Mouse (Mus musculus) hindbrain, embryonic 15.5 days (tissue): Measurements from ENCODE around the gene Klhdc4. TPM values are rescaled to one million over a fixed set of nuclear protein-coding genes. Genes with fewer than 3 reads are reported as not detected.

Experiments
- ATAC-seq: fragments of 200-750 bp; cut with Nextera tagmentation; 2 replicates; pipeline ENCODE4 v1.8.0; 2017; ENCODE audit warnings: low read depth, moderate number of reproducible peaks, moderate TSS enrichment; ENCODE audit not compliant: low FRiP score
- H3K27ac ChIP-seq: fragments of 300-500 bp; sonication (generic); replicated peaks from 2 replicates; pipeline ENCODE4 v1.5.1; 2015; ENCODE audit warnings: mild to moderate bottlenecking, inconsistent platforms
- H3K27me3 ChIP-seq: fragments of 300-500 bp; sonication (generic); 2 replicates; pipeline ENCODE4 v1.6.1; 2015; ENCODE audit warnings: control low read depth, inconsistent platforms
- H3K36me3 ChIP-seq: fragments of 300-500 bp; sonication (generic); 2 replicates; pipeline ENCODE4 v1.6.1; 2015; ENCODE audit warnings: control low read depth, inconsistent platforms
- H3K4me1 ChIP-seq: fragments of 300-500 bp; sonication (generic); replicated peaks from 2 replicates; pipeline ENCODE4 v1.6.1; 2015; ENCODE audit warnings: control low read depth, inconsistent platforms
- H3K4me2 ChIP-seq: fragments of 300-500 bp; sonication (generic); 2 replicates; pipeline ENCODE4 v1.6.1; 2015; ENCODE audit warnings: moderate library complexity, mild to moderate bottlenecking, inconsistent platforms
- H3K4me3 ChIP-seq: fragments of 300-500 bp; sonication (generic); 2 replicates; pipeline ENCODE4 v1.5.1; 2015; ENCODE audit warnings: mild to moderate bottlenecking, inconsistent platforms
- H3K9ac ChIP-seq: fragments of 300-500 bp; sonication (generic); 2 replicates; pipeline ENCODE4 v1.6.1; 2015; ENCODE audit warnings: inconsistent platforms
- H3K9me3 ChIP-seq: fragments of 300-500 bp; sonication (generic); 2 replicates; pipeline ENCODE4 v1.6.1; 2016; ENCODE audit warnings: control low read depth, inconsistent platforms
- WGBS: fragments of 180-500 bp; shearing (Covaris S2); methylation state at CpG from one replicate; pipeline ENCODE4 v1.1.7; 2015; 5-methylcytosine and 5-hydroxymethylcytosine counted together
- polyA plus RNA-seq: library from polyadenylated mRNA; unstranded; fragments of >200 nt; fragmentation: Nextera tagmentation; extraction: Ambion mirVana; gene quantifications from 2 replicates; pipeline ENCODE4 v1.2.1, GENCODE M21; 2015

Klhdc4 gene
- polyA plus RNA-seq, 1 experiment from 2014 or later, result 46.5 TPM

- no peak overlapping the region for H3K9ac ChIP-seq
- no peaks in the 10 kb centered on the region for H3K27me3 ChIP-seq
- H3K36me3 ChIP-seq, result no peaks in the 10 kb centered on the region
- no peak overlapping the region for H3K4me2 ChIP-seq
- no peak overlapping the region for H3K4me3 ChIP-seq
- no peak for ATAC-seq
- H3K4me1 ChIP-seq, result peaks cover 16% of the 10 kb centered on the region
- H3K9me3 ChIP-seq, result no peaks in the 10 kb centered on the region
- H3K27ac ChIP-seq, result no peak overlapping the region
- WGBS, result 70% methylated on average over 10 of the region's 10 CpGs
Measured at GRCm38 (mm10) chr8:121848495-121848894, 19.1 kb upstream of the Klhdc4 start.

- no peaks in the 10 kb centered on the region for H3K27me3 ChIP-seq
- ATAC-seq, result no peak
- peaks cover 16% of the 10 kb centered on the region for H3K4me1 ChIP-seq
- 68% methylated on average over 6 of the region's 6 CpGs for WGBS
- no peaks in the 10 kb centered on the region for H3K36me3 ChIP-seq
- no peak overlapping the region for H3K4me2 ChIP-seq
- no peak overlapping the region for H3K4me3 ChIP-seq
- no peak overlapping the region for H3K27ac ChIP-seq
- no peak overlapping the region for H3K9ac ChIP-seq
- no peaks in the 10 kb centered on the region for H3K9me3 ChIP-seq
Measured at GRCm38 (mm10) chr8:121847987-121848386, 18.6 kb upstream of the Klhdc4 start.

DNA sequence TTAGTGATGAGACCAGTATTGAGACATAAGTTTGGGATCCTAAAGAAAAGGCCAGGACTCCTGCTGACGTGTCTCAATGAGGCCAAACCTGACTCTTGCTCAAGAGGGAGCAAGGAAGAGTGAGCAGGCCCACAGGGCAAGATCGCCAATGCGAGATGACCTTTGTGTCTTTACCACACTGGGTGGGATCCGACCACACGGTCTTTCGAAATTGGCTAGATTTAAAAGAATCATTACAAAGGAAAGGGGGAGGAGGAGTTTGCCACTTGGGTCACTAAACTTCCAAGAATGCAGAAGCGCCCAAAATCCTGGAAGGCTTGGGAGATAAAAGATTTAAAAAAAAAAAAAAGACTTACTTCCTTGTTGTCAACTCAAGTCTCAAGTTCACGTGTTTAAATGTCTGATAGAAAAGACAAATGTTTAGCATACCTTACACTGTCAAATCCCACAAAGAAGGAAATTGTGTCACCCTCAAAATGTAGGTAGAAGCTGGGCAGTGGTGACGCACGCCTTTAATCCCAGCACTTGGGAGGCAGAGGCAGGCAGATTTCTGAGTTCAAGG lies 18.0 kb upstream of the Klhdc4 start:
- Histone ChIP-seq H3K27ac (no peak overlapping the region), H3K27me3 (no peaks in the 10 kb centered on the region), H3K4me2 (no peak overlapping the region), H3K4me1 (peaks cover 16% of the 10 kb centered on the region), H3K4me3 (no peak overlapping the region), H3K9ac (no peak overlapping the region), H3K9me3 (no peaks in the 10 kb centered on the region), H3K36me3 (no peaks in the 10 kb centered on the region)
- WGBS, result 69% methylated on average over 10 of the region's 10 CpGs
- no peak for ATAC-seq

GRCm38 (mm10) chr8:121846815-121847214 lies 17.4 kb upstream of the Klhdc4 start:
- Histone ChIP-seq H3K27ac (no peak overlapping the region), H3K4me2 (no peak overlapping the region), H3K9ac (no peak overlapping the region), H3K36me3 (no peaks in the 10 kb centered on the region), H3K4me3 (no peak overlapping the region), H3K4me1 (peaks cover 16% of the 10 kb centered on the region), H3K9me3 (no peaks in the 10 kb centered on the region), H3K27me3 (no peaks in the 10 kb centered on the region)
- ATAC-seq, result no peak

DNA sequence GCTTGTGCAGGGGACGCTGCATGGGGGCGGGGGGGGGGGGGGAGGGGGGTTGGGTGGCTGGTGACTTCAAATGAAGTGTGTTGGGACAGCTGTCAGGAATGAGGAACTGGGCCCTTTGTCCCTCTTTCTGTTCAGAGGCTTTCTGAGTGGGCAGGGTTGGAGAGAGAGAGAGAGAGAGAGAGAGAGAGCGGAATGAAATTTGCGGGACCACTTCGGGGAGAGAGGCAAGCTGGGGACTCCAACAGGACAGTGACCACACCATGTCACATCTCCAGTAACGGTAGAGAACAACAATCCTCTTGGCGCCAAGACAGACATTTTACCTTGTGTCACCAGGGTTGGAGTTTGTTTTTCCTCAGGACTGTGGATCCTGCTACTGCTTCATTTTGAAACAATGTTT lies 15.4 kb upstream of the Klhdc4 start:
- H3K4me1 ChIP-seq, result peaks cover under 1% of the 10 kb centered on the region; the same call in 1 of the 2 replicates
- no peaks in the 10 kb centered on the region for H3K9me3 ChIP-seq
- H3K4me3 ChIP-seq, result no peak overlapping the region
- no peaks in the 10 kb centered on the region for H3K36me3 ChIP-seq
- H3K9ac ChIP-seq, result no peak overlapping the region
- 48% methylated on average over 6 of the region's 7 CpGs for WGBS
- ATAC-seq, result no peak
- H3K27ac ChIP-seq, result no peak overlapping the region
- no peak overlapping the region for H3K4me2 ChIP-seq
- H3K27me3 ChIP-seq, result no peaks in the 10 kb centered on the region

DNA sequence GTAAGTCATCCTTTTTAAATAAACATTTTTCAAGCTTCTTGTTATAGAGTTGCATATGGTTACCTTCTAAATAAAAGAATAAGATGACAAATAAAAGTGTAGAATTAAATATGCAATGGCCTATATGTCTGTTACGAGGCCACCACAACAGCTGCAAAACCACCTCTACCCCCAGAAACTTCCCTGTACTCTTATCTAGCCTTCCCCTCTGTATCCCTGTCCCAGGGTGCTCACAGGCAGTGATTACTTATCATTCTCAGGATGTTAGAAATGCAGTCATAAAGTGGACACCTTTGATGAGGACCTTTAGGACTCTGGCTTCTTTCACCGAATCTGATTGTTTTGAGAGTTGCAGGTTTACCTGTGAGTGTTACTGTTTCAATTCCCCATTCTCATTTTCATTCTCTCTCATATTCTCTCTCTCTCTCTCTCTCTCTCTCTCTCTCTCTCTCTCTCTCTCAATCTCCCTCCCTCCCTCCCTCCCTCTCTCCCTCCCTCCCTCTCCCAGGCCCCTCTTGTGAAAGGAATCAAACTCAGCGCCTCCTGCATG lies 13.9 kb upstream of the Klhdc4 start:
- no peaks in the 10 kb centered on the region for H3K4me1 ChIP-seq
- H3K9me3 ChIP-seq, result no peaks in the 10 kb centered on the region
- H3K4me2 ChIP-seq, result no peak overlapping the region
- H3K4me3 ChIP-seq, result no peak overlapping the region
- no peak overlapping the region for H3K9ac ChIP-seq
- H3K27ac ChIP-seq, result no peak overlapping the region
- WGBS, result 79% methylated on average over 3 of the region's 3 CpGs
- no peaks in the 10 kb centered on the region for H3K27me3 ChIP-seq
- no peak for ATAC-seq
- no peaks in the 10 kb centered on the region for H3K36me3 ChIP-seq

- H3K9me3 ChIP-seq, result no peaks in the 10 kb centered on the region
Measured at GRCm38 (mm10) chr8:121842064-121842955, 12.9 kb upstream of the Klhdc4 start.

GRCm38 (mm10) chr8:121841242-121841641 lies 11.9 kb upstream of the Klhdc4 start:
- WGBS, result 45% methylated on average over 8 of the region's 8 CpGs
- ATAC-seq, result no peak
- no peaks in the 10 kb centered on the region for H3K36me3 ChIP-seq

More at GRCm38 (mm10) chr8:121842064-121842955, 12.9 kb upstream of the Klhdc4 start:
- H3K4me1 ChIP-seq, result no peaks in the 10 kb centered on the region
- WGBS, result 90% methylated on average over 8 of the region's 8 CpGs
- ATAC-seq, result no peak
- no peak overlapping the region for H3K9ac ChIP-seq
- H3K36me3 ChIP-seq, result no peaks in the 10 kb centered on the region
- no peak overlapping the region for H3K4me3 ChIP-seq
- H3K4me2 ChIP-seq, result no peak overlapping the region
- H3K27ac ChIP-seq, result no peak overlapping the region
- H3K27me3 ChIP-seq, result no peaks in the 10 kb centered on the region

DNA sequence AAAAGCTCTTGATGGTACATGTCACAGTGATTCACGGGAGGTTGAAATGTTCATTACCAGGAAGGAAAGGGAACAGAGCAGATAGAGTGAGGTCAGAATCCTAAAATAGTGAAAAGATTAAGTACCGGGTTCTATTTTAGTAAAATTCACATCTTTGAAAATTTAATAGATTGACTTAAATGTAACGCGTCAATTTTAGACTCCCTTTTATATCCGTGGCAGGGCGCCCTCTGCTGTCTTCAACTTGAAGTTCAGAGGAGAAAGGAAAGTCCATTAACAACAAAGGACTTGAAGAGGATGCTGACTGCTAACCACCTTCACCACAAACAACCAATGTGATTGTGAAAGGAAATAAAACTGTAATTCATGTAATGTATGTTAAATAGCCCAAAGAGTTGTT lies 3.1 kb upstream of the Klhdc4 start:
- Histone ChIP-seq H3K9me3 (no peaks in the 10 kb centered on the region), H3K4me2 (peak overlapping the region; percentile 37; the same call in 1 of the 2 replicates), H3K4me3 (no peak overlapping the region), H3K36me3 (no peaks in the 10 kb centered on the region), H3K27me3 (no peaks in the 10 kb centered on the region; the same call in 1 of the 2 replicates), H3K27ac (no peak overlapping the region), H3K9ac (no peak overlapping the region), H3K4me1 (peaks cover 20% of the 10 kb centered on the region)
- WGBS, result 17% methylated on average over 6 of the region's 6 CpGs
- no peak for ATAC-seq

More at GRCm38 (mm10) chr8:121841242-121841641, 11.9 kb upstream of the Klhdc4 start:
- Histone ChIP-seq H3K27ac (no peak overlapping the region), H3K4me1 (no peaks in the 10 kb centered on the region), H3K9me3 (no peaks in the 10 kb centered on the region), H3K4me2 (no peak overlapping the region), H3K27me3 (no peaks in the 10 kb centered on the region), H3K9ac (no peak overlapping the region), H3K4me3 (no peak overlapping the region)

- 0 out of 2 replicates have a peak overlapping the region, but pooled peaks have one; percentile 37 for H3K4me2 ChIP-seq
- no peak for ATAC-seq
Measured at GRCm38 (mm10) chr8:121832061-121832460, 2.7 kb upstream of the Klhdc4 start.

GRCm38 (mm10) chr8:121829777-121830362 lies 501 bp upstream of the Klhdc4 start:
- Histone ChIP-seq H3K4me1 (peaks cover 20% of the 10 kb centered on the region), H3K4me2 (peak overlapping the region; percentile 98), H3K4me3 (peak overlapping the region; percentile 92), H3K27ac (peak overlapping the region; percentile 91), H3K9me3 (no peaks in the 10 kb centered on the region), H3K9ac (peak overlapping the region; percentile 79), H3K27me3 (no peaks in the 10 kb centered on the region; the same call in 1 of the 2 replicates), H3K36me3 (no peaks in the 10 kb centered on the region)
- peak; percentile 91 for ATAC-seq
- WGBS, result 15% methylated on average over 18 of the region's 18 CpGs

More at GRCm38 (mm10) chr8:121832061-121832460, 2.7 kb upstream of the Klhdc4 start:
- no peaks in the 10 kb centered on the region for H3K36me3 ChIP-seq
- H3K4me1 ChIP-seq, result peaks cover 20% of the 10 kb centered on the region
- H3K4me3 ChIP-seq, result no peak overlapping the region
- no peak overlapping the region for H3K27ac ChIP-seq
- H3K9ac ChIP-seq, result no peak overlapping the region
- no peaks in the 10 kb centered on the region for H3K9me3 ChIP-seq
- WGBS, result 84% methylated on average over 2 of the region's 2 CpGs
- H3K27me3 ChIP-seq, result no peaks in the 10 kb centered on the region; the same call in 1 of the 2 replicates
